In genomic region chr12:83302320-83303153, GRCm38 (mm10) we compare ENCODE assay signal across 8 mouse cellular contexts.
DNase-seq lines count a peak whose midpoint lies in the region; ATAC-seq and TF ChIP-seq lines count a peak whose summit lies in the region.

No protein-coding gene starts in this region.

- 38% methylated on average over 18 of the region's 18 CpGs for WGBS in lung, embryonic 14.5 days
- 24% methylated on average over 18 of the region's 18 CpGs for WGBS in forebrain, embryonic 11.5 days
- WGBS in midbrain, embryonic 10.5 days, result 25% methylated on average over 18 of the region's 18 CpGs

- intact Hi-C loops in heart, postnatal 10 days (cut with DNase I), result no loop called here

- H3K4me2 ChIP-seq in lung, embryonic 14.5 days, result 0 out of 2 replicates have a peak overlapping the region, but pooled peaks have one; percentile 15
- H3K4me2 ChIP-seq in forebrain, embryonic 11.5 days (ENCODE audit: low read depth, low read length, severe bottlenecking), result no peak overlapping the region

- H3K27me3 ChIP-seq in lung, embryonic 14.5 days (ENCODE audit: insufficient read depth, low read length), result no peaks in the 10 kb centered on the region
- no peaks in the 10 kb centered on the region for H3K27me3 ChIP-seq in forebrain, embryonic 11.5 days (ENCODE audit: control insufficient read depth, insufficient read depth, low read length)
- H3K27me3 ChIP-seq in midbrain, embryonic 10.5 days (ENCODE audit: low read depth, poor library complexity, severe bottlenecking), result no peaks in the 10 kb centered on the region

- H3K27ac ChIP-seq in lung, embryonic 14.5 days (ENCODE audit: low read depth), result peak overlapping the region; percentile 38; the same call in 1 of the 2 replicates
- H3K27ac ChIP-seq in forebrain, embryonic 11.5 days (ENCODE audit: low read depth, low read length), result peak overlapping the region; percentile 50; the same call in 1 of the 2 replicates
- H3K27ac ChIP-seq in midbrain, embryonic 10.5 days (replicated peaks), result peak overlapping the region; percentile 77

- no peak for TF ChIP-seq CTCF in lung, embryonic 14.5 days (IDR thresholded peaks at IDR 0.05; ENCODE audit: low read depth)

- peaks cover 4% of the 10 kb centered on the region; the same call in 1 of the 2 replicates for H3K4me1 ChIP-seq in lung, embryonic 14.5 days (ENCODE audit: insufficient read depth)
- H3K4me1 ChIP-seq in forebrain, embryonic 11.5 days (replicated peaks; ENCODE audit: control insufficient read depth, insufficient read depth, low read length), result peaks cover 6% of the 10 kb centered on the region; the same call in 1 of the 2 replicates
- peaks cover 33% of the 10 kb centered on the region for H3K4me1 ChIP-seq in midbrain, embryonic 10.5 days

- H3K36me3 ChIP-seq in lung, embryonic 14.5 days (ENCODE audit: insufficient read depth), result no peaks in the 10 kb centered on the region
- H3K36me3 ChIP-seq in forebrain, embryonic 11.5 days (ENCODE audit: control insufficient read depth, insufficient read depth, low read length), result no peaks in the 10 kb centered on the region
- no peaks in the 10 kb centered on the region for H3K36me3 ChIP-seq in midbrain, embryonic 10.5 days

- ATAC-seq in lung, embryonic 14.5 days (ENCODE audit: insufficient read depth), result peak; percentile 49; the same call in 1 of the 2 replicates
- 0 out of 2 replicates have a peak, but pooled peaks have one; percentile 49 for ATAC-seq in forebrain, embryonic 11.5 days (replicated peaks; ENCODE audit: low FRiP score)
- ATAC-seq in erythroid progenitor cell, adult 5-6 weeks (replicated peaks; ENCODE audit: low FRiP score, poor library complexity, severe bottlenecking), result no peak

- H3K9me3 ChIP-seq in lung, embryonic 14.5 days (ENCODE audit: low read depth, low read length), result no peaks in the 10 kb centered on the region
- H3K9me3 ChIP-seq in forebrain, embryonic 11.5 days (ENCODE audit: control insufficient read depth, low read length), result no peaks in the 10 kb centered on the region
- H3K9me3 ChIP-seq in midbrain, embryonic 10.5 days (replicated peaks), result no peaks in the 10 kb centered on the region

- peak; percentile 59 for DNase-seq in lung, embryonic 14.5 days
- no peak for DNase-seq in lung, postnatal 36 days
- peak; percentile 61 for DNase-seq in forebrain, embryonic 11.5 days (ENCODE audit: low spot score)
- DNase-seq in heart, postnatal 10 days, result peak; percentile 67 to 70
- DNase-seq in midbrain, embryonic 10.5 days (ENCODE audit: low spot score), result peak; percentile 42
- DNase-seq in ovary, postnatal 10 days (ENCODE audit: low spot score), result no peak
- no peak for DNase-seq in adrenal gland, adult 2 months

- H3K4me3 ChIP-seq in lung, embryonic 14.5 days (ENCODE audit: low read depth, low read length), result no peak overlapping the region
- H3K4me3 ChIP-seq in forebrain, embryonic 11.5 days (ENCODE audit: low read depth, low read length), result no peak overlapping the region
- H3K4me3 ChIP-seq in midbrain, embryonic 10.5 days, result no peak overlapping the region

- H3K9ac ChIP-seq in lung, embryonic 14.5 days, result no peak overlapping the region
- H3K9ac ChIP-seq in forebrain, embryonic 11.5 days (ENCODE audit: low read length), result no peak overlapping the region; the same call in 1 of the 2 replicates

Comparison
In these comparisons a context has a peak if more than half of its experiments do, and no peak if none do; other contexts are left out.
1. DNase-seq: peak in lung, embryonic 14.5 days (single experiment), forebrain, embryonic 11.5 days (single experiment), heart, postnatal 10 days (2 of 2) and midbrain, embryonic 10.5 days (single experiment); none in lung, postnatal 36 days (single experiment), ovary, postnatal 10 days (single experiment) and adrenal gland, adult 2 months (single experiment).
2. Peak in every context shown above with its lines, with median percentiles within 50 percentile points of each other: H3K27ac ChIP-seq.